Mouse (Mus musculus) kidney, embryonic 16.5 days (tissue): ENCODE measurements around the gene Got1. TPM values are rescaled to one million over a fixed set of nuclear protein-coding genes. Genes with fewer than 3 reads are reported as not detected.

Experiments
- ATAC-seq: fragments of 200-750 bp; cut with Nextera tagmentation; 2 replicates; pipeline ENCODE4 v1.8.0; 2017; ENCODE audit warnings: moderate TSS enrichment; ENCODE audit not compliant: low FRiP score, low TSS enrichment
- H3K27ac ChIP-seq: fragments of 300-500 bp; sonication (generic); 2 replicates; pipeline ENCODE4 v1.5.1; 2014; ENCODE audit warnings: low read length
- H3K27me3 ChIP-seq: fragments of 300-500 bp; sonication (generic); 2 replicates; pipeline ENCODE4 v1.6.1; 2014; ENCODE audit warnings: low read length, control low read depth, mixed read lengths; ENCODE audit not compliant: insufficient read depth
- H3K36me3 ChIP-seq: fragments of 300-500 bp; sonication (generic); 2 replicates; pipeline ENCODE4 v1.6.1; 2014; ENCODE audit warnings: low read length, control low read depth, mixed read lengths; ENCODE audit not compliant: insufficient read depth
- H3K4me1 ChIP-seq: fragments of 300-500 bp; sonication (generic); 2 replicates; pipeline ENCODE4 v1.6.1; 2014; ENCODE audit warnings: low read length, control low read depth, mixed read lengths; ENCODE audit not compliant: insufficient read depth
- H3K4me2 ChIP-seq: fragments of 300-500 bp; sonication (generic); replicated peaks from 2 replicates; pipeline ENCODE4 v1.6.1; 2014; ENCODE audit warnings: low read depth, low read length
- H3K4me3 ChIP-seq: fragments of 300-500 bp; sonication (generic); 2 replicates; pipeline ENCODE4 v1.5.1; 2014; ENCODE audit warnings: mild to moderate bottlenecking, low read length
- H3K9ac ChIP-seq: fragments of 300-500 bp; sonication (generic); replicated peaks from 2 replicates; pipeline ENCODE4 v1.6.1; 2014; ENCODE audit warnings: low read length
- H3K9me3 ChIP-seq: fragments of 300-500 bp; sonication (generic); 2 replicates; pipeline ENCODE4 v1.6.1; 2016; ENCODE audit warnings: low read length, control low read depth
- WGBS: fragments of 180-500 bp; shearing (Covaris S2); extraction: QIAGEN DNeasy Blood & Tissue Kit; methylation state at CpG from one replicate; pipeline ENCODE4 v1.1.7; 2014; 5-methylcytosine and 5-hydroxymethylcytosine counted together
- polyA plus RNA-seq: library from polyadenylated mRNA; unstranded; fragments of >200 nt; fragmentation: Nextera tagmentation; extraction: Ambion mirVana; gene quantifications from 2 replicates; pipeline ENCODE4 v1.2.1, GENCODE M21; 2015

The Got1 gene
- polyA plus RNA-seq, result 65.9 and 69.1 TPM in 2 replicates

DNA sequence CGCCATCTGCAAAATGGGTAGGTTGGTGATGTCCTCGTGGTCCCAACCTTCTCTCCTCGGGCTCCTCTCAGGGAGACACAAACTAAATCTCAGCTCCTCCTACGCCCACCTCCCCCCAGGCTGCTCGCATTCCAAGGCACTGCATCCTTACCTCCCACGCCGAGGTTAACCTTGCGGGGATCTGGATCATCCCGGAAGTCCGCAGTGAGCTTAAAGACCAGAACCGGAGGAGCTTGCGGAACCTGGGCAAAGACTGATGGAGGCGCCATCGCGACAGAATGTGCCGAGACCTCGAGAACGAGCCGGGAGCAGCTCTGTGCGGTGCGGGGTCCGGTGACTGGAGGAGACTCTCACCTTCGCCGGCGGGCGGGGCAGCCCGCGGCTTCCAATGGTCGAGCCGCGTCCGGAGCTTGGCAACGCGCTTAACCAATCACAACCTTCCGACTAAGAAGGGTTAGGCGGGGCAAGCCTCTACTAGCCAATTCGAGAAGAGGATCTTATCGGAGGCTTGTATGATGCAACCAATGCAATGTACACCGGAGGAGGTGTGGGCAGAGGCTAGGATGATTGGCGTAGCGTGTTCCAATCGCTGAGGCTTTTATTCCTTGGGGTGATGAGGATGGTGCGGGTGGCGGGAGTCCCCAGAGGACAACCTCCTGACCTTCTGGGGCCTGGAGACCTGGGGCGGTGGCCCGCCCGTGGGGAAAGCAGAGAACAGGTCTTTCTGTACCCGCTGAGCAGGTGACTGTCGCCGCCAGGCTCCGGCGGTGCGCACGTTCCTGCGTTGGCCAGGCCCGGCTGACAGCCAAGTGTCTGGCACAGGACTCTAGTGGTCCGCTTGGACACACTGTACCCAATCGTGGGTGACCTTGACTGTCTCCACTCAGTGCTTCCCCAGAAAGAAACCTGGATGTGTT lies at the start of gene Got1:
Gene Got1 (minus strand): TSS at position 419 of the 917 bp plus-strand sequence.
- Histone ChIP-seq H3K4me1 (peaks cover 37% of the 10 kb centered on the region), H3K9me3 (no peaks in the 10 kb centered on the region), H3K4me3 (peak within 1 kb of the TSS; percentile 80), H3K27ac (peak within 1 kb of the TSS; percentile 71), H3K27me3 (no peaks in the 10 kb centered on the region), H3K9ac (peak within 1 kb of the TSS; percentile 70), H3K4me2 (peak within 1 kb of the TSS; percentile 75), H3K36me3 (no peaks in the 10 kb centered on the region)
- WGBS, result under 1% methylated on average over 58 of the region's 58 CpGs
- peak; percentile 99 for ATAC-seq

DNA sequence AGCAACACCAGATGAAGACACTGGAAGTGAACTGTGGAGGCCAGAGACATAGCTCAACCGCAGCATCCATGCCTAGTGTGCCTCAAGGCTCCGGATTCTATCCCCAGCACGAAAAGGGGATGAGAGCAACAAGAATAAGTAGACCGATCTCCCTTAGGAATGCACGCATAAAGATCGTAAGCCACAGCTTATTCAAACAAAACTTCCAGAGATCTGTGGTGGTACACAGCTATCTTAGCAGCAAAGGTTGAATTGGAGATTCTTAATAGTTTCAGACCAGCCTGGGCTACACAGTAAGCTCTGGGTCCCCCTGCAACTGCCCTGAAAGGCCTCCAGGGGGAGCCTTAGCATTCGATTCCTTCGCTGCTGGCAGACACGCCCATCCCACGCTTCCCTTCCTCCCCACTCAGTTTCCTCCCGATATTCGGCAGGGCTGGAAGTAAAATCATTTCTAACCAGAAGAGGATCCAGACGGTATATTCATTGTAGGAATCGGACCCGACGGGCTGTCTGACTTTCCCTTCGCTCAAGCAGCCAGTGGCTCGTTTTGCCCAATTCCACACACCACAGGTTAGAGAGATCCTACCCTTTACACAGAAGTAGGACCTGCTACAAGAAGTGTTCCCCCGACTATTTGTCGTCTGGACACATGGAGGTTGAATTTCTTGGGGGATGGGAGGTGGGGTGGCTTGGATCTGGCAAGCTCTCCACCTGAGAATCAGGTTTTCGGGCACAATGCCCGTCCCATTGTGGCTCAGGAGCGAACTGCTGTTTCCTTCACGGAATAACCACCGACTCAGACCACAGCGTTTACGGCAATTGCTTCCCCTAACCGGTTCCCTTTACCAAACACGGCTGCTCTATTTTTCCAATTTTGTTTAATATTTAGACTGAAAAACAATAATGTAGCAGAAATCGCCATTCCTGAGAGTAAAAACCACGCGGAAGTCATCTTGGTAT lies 46.7 kb upstream of the Got1 start:
- Histone ChIP-seq H3K4me2 (peak overlapping the region; percentile 75), H3K9me3 (no peaks in the 10 kb centered on the region), H3K27me3 (peaks cover 66% of the 10 kb centered on the region), H3K36me3 (no peaks in the 10 kb centered on the region), H3K27ac (no peak overlapping the region), H3K4me1 (no peaks in the 10 kb centered on the region), H3K4me3 (peak overlapping the region; percentile 47), H3K9ac (peak overlapping the region; percentile 28; the same call in 1 of the 2 replicates)
- WGBS, result 12% methylated on average over 32 of the region's 32 CpGs
- ATAC-seq, result 0 out of 2 replicates have a peak, but pooled peaks have one; percentile 31

DNA sequence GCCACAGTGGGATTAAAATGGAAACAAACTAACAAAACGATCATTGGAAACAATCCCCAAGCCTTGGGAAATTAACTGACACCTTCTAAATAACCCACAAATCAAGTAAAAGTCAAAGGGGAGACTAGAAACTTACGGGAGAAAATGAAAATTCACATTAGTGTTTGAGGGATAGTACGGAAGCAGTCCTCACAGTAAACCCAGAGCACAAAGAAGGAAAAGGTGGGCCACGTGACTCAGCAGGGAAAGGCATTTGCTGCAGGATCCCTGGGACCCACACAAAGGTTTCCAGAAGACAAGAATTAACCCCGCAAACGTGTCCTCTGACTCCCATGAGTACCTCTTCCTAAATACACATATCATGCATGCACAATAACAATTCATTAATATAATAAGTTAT lies 44.7 kb upstream of the Got1 start:
- 56% methylated on average over 6 of the region's 6 CpGs for WGBS
- ATAC-seq, result no peak
- H3K27ac ChIP-seq, result no peak overlapping the region
- no peak overlapping the region for H3K9ac ChIP-seq
- no peaks in the 10 kb centered on the region for H3K4me1 ChIP-seq
- H3K4me3 ChIP-seq, result no peak overlapping the region
- no peak overlapping the region for H3K4me2 ChIP-seq
- no peaks in the 10 kb centered on the region for H3K36me3 ChIP-seq
- H3K9me3 ChIP-seq, result no peaks in the 10 kb centered on the region
- H3K27me3 ChIP-seq, result peaks cover 50% of the 10 kb centered on the region

DNA sequence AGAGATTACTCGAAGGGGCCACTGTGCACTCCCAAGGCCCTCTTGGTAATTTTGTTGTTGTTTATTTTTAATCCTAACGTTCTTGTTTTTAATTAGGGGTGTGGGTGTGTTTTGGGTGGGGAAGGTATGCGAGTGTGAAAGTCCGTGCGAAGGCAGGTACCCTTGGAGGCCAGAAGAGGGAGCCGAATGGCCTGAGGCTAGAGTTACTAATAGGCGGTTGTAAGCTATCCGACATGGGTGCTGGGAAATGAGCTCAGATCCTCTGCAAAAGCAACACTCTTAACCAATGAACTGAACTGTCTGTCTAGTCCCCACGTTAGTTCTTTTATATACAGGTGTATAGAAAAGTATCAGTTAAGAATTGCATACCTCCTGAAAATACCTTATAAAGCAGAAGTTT lies 43.9 kb upstream of the Got1 start:
- no peak overlapping the region for H3K4me3 ChIP-seq
- no peak overlapping the region for H3K27ac ChIP-seq
- H3K9me3 ChIP-seq, result no peaks in the 10 kb centered on the region
- no peak overlapping the region for H3K4me2 ChIP-seq
- ATAC-seq, result no peak
- no peaks in the 10 kb centered on the region for H3K4me1 ChIP-seq
- H3K27me3 ChIP-seq, result peaks cover 42% of the 10 kb centered on the region
- no peaks in the 10 kb centered on the region for H3K36me3 ChIP-seq
- WGBS, result 51% methylated on average over 9 of the region's 9 CpGs
- H3K9ac ChIP-seq, result no peak overlapping the region

DNA sequence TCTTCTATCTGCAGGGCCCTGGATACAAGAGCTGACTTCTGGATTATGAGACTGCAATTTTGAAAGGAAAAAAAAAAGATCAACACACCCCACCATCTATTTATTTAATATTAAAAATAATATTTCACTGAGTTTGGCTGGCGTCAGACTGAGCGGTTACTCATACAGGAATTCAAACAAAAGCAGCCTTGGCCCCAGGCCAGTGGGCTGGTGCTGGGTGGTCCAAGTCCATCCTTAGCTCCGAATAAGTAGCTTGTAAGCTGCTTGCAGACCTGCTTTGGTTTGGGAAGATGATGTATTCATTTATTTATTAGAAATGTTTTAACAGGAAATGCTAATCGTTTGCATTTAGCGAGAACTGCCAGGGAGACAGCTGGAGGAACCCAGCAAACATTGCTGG lies 38.8 kb upstream of the Got1 start:
- ATAC-seq, result no peak
- Histone ChIP-seq H3K4me2 (no peak overlapping the region), H3K4me1 (no peaks in the 10 kb centered on the region), H3K4me3 (no peak overlapping the region), H3K27me3 (peaks cover 5% of the 10 kb centered on the region), H3K27ac (no peak overlapping the region), H3K9ac (no peak overlapping the region), H3K36me3 (no peaks in the 10 kb centered on the region), H3K9me3 (no peaks in the 10 kb centered on the region)
- WGBS, result 63% methylated on average over 5 of the region's 5 CpGs

DNA sequence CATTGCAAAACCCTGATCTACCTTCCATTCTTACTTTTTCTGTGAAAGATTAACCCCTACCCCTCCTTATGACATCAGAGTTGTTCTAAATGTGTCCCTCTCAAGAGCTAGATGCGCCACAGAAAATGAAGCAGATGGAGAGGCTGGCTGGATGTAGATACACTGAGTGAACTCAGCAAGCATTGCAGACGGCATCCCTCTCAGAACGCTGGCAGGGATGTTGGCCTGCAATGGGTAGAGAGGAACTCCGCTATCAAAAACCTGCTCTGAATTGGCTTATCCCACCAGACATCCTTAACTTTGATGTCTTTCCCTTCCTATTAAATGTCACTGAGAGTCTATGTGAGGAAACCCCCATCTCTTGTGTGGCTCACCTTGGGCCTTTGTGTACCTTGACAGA lies 37.4 kb upstream of the Got1 start:
- Histone ChIP-seq H3K36me3 (no peaks in the 10 kb centered on the region), H3K4me3 (no peak overlapping the region), H3K27me3 (no peaks in the 10 kb centered on the region), H3K9ac (no peak overlapping the region), H3K4me1 (no peaks in the 10 kb centered on the region), H3K9me3 (no peaks in the 10 kb centered on the region), H3K4me2 (no peak overlapping the region), H3K27ac (no peak overlapping the region)
- 91% methylated on average over 4 of the region's 4 CpGs for WGBS
- no peak for ATAC-seq

DNA sequence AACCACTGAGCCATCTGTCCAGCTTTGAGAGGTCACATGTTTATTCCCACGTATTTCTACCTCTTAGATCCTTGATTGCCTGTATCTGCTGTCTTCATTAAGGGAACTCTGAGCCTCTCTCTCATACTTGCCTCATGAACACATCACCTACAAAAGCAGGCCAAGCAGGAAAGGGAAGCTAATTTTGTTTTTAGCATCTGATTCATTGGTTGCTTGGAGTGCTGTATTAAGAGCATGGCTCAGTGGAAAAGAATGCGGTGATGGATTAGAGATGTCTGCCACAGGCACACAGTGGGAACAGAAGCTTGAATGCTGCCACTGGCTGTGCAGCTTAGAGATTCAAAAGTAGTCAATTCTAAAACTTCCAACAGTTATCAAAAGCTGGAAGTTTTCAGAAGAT lies 35.8 kb upstream of the Got1 start:
- Histone ChIP-seq H3K9ac (no peak overlapping the region), H3K27me3 (no peaks in the 10 kb centered on the region), H3K4me2 (no peak overlapping the region), H3K36me3 (no peaks in the 10 kb centered on the region), H3K27ac (no peak overlapping the region), H3K9me3 (no peaks in the 10 kb centered on the region), H3K4me3 (no peak overlapping the region), H3K4me1 (no peaks in the 10 kb centered on the region)
- 80% methylated on average over 2 of the region's 2 CpGs for WGBS
- ATAC-seq, result no peak

DNA sequence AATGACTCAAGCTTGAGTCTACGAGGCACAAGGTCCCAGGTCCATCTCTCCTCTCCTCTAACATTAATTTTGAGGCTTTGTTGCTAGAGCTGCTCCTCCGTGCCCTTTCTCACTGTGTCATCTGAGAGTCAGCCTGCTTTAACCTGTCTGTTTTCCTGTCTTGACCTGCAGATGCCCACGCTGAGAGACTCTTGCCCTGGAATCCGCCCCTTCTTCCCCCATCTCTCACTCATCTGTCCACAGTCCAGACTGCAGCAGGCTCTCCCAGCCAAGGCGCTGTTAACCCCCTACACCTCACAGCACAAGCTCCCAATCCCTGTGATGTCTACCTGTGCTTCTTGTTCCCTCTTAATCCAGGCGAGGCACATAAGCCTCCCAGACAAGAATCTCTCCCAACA lies 27.1 kb upstream of the Got1 start:
- peaks cover 20% of the 10 kb centered on the region for H3K27me3 ChIP-seq
- no peak overlapping the region for H3K27ac ChIP-seq

DNA sequence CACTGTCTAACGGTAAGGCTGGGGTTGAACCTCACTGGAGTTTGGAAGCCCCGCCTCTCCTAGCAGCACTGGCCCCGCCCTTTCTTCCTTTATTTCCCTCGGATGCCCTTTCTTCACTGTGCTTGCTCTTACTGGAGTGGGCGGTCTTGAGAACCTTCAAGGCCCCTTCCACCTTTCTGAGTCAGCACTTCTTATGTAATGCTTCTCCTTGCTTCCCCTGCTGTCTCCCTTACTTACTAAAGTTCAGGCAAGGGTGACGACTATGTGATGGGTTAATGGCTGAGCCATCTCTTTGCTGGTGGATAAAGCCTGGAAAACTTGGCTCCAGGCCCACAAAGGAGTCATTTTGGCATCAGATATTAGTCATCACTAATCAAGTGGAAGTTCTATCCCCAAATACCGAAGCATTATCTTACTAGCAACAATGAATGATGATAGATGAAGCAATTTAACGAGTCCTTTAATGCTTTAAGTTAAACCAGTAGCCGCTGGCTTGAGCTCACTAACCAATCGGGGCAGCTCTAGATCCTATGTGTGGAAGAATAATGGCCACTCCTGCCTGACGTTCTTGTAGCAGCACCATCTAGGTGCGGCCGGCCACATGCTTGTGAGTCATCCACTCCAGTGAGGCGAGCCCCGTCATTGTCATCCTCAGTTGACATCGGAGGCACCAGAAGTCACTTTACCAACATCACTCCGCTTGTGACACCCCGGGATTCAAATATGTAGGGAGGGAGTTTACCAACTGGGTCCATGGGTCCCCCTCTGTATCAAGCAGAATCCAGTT lies 26.5 kb upstream of the Got1 start:
- ATAC-seq, result no peak
- Histone ChIP-seq H3K27ac (no peak overlapping the region), H3K4me2 (no peak overlapping the region), H3K9ac (no peak overlapping the region), H3K27me3 (peaks cover 26% of the 10 kb centered on the region), H3K4me3 (no peak overlapping the region), H3K36me3 (no peaks in the 10 kb centered on the region), H3K4me1 (peaks cover 13% of the 10 kb centered on the region), H3K9me3 (no peaks in the 10 kb centered on the region)
- 78% methylated on average over 18 of the region's 18 CpGs for WGBS

More for the DNA sequence above, 27.1 kb upstream of the Got1 start:
- no peak overlapping the region for H3K4me2 ChIP-seq
- H3K4me3 ChIP-seq, result no peak overlapping the region
- no peak for ATAC-seq
- H3K36me3 ChIP-seq, result no peaks in the 10 kb centered on the region
- WGBS, result 46% methylated on average over 6 of the region's 6 CpGs
- H3K4me1 ChIP-seq, result peaks cover 7% of the 10 kb centered on the region
- no peaks in the 10 kb centered on the region for H3K9me3 ChIP-seq
- no peak overlapping the region for H3K9ac ChIP-seq
